In genomic region chr1:73830486-73831132, GRCm38 (mm10) we compare ENCODE assay signal across 15 mouse cellular contexts.
DNase-seq lines count a peak whose midpoint lies in the region; ATAC-seq lines count a peak whose summit lies in the region.
"Had no signal": no experiment of that assay in that cellular context is flagged by ENCODE, and none has a peak within 500 bp of the region (broad histone marks: within the 10 kb centered on the region; RNA-seq: fewer than 3 reads in every experiment).

No protein-coding gene starts in this region.

- H3K4me3 ChIP-seq in hindbrain, embryonic 10.5 days: no peak overlapping the region
- no peak overlapping the region for H3K4me3 ChIP-seq in hindbrain, embryonic 11.5 days (ENCODE audit: low read depth, low read length)
- no peak overlapping the region for H3K4me3 ChIP-seq in forebrain, embryonic 16.5 days (replicated peaks; ENCODE audit: low read length)
- H3K4me3 ChIP-seq: heart, embryonic 10.5 days; intestine, embryonic 15.5 days had no signal

- no peak for ATAC-seq in hindbrain, embryonic 11.5 days (ENCODE audit: low FRiP score)
- peak; percentile 63 for ATAC-seq in forebrain, embryonic 16.5 days
- ATAC-seq: intestine, embryonic 15.5 days; liver, postnatal 0 days had no signal

- no peak overlapping the region for H3K4me2 ChIP-seq in hindbrain, embryonic 11.5 days (replicated peaks; ENCODE audit: low read depth, low read length)
- H3K4me2 ChIP-seq in forebrain, embryonic 16.5 days (ENCODE audit: low read length): no peak overlapping the region
- H3K4me2 ChIP-seq: intestine, embryonic 15.5 days had no signal

- no peaks in the 10 kb centered on the region for H3K9me3 ChIP-seq in hindbrain, embryonic 10.5 days
- no peaks in the 10 kb centered on the region for H3K9me3 ChIP-seq in hindbrain, embryonic 11.5 days (ENCODE audit: control insufficient read depth, low read length)
- H3K9me3 ChIP-seq in forebrain, embryonic 16.5 days (ENCODE audit: control insufficient read depth, low read length): no peaks in the 10 kb centered on the region
- H3K9me3 ChIP-seq: heart, embryonic 10.5 days; intestine, embryonic 15.5 days had no signal

- no peaks in the 10 kb centered on the region for H3K36me3 ChIP-seq in hindbrain, embryonic 10.5 days
- no peaks in the 10 kb centered on the region for H3K36me3 ChIP-seq in hindbrain, embryonic 11.5 days (ENCODE audit: control insufficient read depth, insufficient read depth, low read length)
- H3K36me3 ChIP-seq in forebrain, embryonic 16.5 days (ENCODE audit: control insufficient read depth, insufficient read depth): no peaks in the 10 kb centered on the region
- H3K36me3 ChIP-seq: heart, embryonic 10.5 days; intestine, embryonic 15.5 days had no signal

- WGBS in hindbrain, embryonic 10.5 days: 76% methylated on average over 9 of the region's 9 CpGs
- WGBS in hindbrain, embryonic 11.5 days: 79% methylated on average over 9 of the region's 9 CpGs
- WGBS in forebrain, embryonic 16.5 days: 23% methylated on average over 9 of the region's 9 CpGs

- no peak overlapping the region for H3K9ac ChIP-seq in hindbrain, embryonic 11.5 days (ENCODE audit: low read depth, low read length)
- 0 out of 2 replicates have a peak overlapping the region, but pooled peaks have one; percentile 16 for H3K9ac ChIP-seq in forebrain, embryonic 16.5 days (replicated peaks; ENCODE audit: low read depth, low read length)
- H3K9ac ChIP-seq: intestine, embryonic 15.5 days; liver, postnatal 0 days had no signal

- no peak for DNase-seq in hindbrain, embryonic 10.5 days (ENCODE audit: low spot score)
- no peak for DNase-seq in hindbrain, embryonic 11.5 days (ENCODE audit: low spot score)
- peak; percentile 34 to 37 for DNase-seq in right cerebral cortex, postnatal 10 days (ENCODE audit: low spot score in 2 of 2)
- DNase-seq in right cerebral cortex, postnatal 36 days (ENCODE audit: low spot score in 2 of 2): no peak
- DNase-seq in lung, postnatal 25 days (ENCODE audit: low spot score): no peak
- no peak for DNase-seq in kidney, adult 9 months
- DNase-seq: gastrocnemius, postnatal 36 days; heart, postnatal 14 days; liver, postnatal 0 days; lung, postnatal 36 days; right cerebral cortex, postnatal 25 days had no signal

- H3K4me1 ChIP-seq in hindbrain, embryonic 10.5 days (replicated peaks): peaks cover 29% of the 10 kb centered on the region
- H3K4me1 ChIP-seq in hindbrain, embryonic 11.5 days (replicated peaks; ENCODE audit: control insufficient read depth, insufficient read depth, low read length): no peaks in the 10 kb centered on the region
- H3K4me1 ChIP-seq in forebrain, embryonic 16.5 days (replicated peaks; ENCODE audit: control insufficient read depth, insufficient read depth, low read length): peaks cover 11% of the 10 kb centered on the region

- peak overlapping the region; percentile 25; the same call in 1 of the 2 replicates for H3K27ac ChIP-seq in hindbrain, embryonic 10.5 days
- no peak overlapping the region for H3K27ac ChIP-seq in hindbrain, embryonic 11.5 days (ENCODE audit: low read depth, low read length)
- no peak overlapping the region for H3K27ac ChIP-seq in forebrain, embryonic 16.5 days (ENCODE audit: low read length)
- H3K27ac ChIP-seq: heart, embryonic 10.5 days; intestine, embryonic 15.5 days; kidney, postnatal 0 days had no signal

- H3K27me3 ChIP-seq in hindbrain, embryonic 10.5 days (ENCODE audit: insufficient read depth, poor library complexity, severe bottlenecking): 0 out of 2 replicates have a peak, but pooled peaks cover 7% of the 10 kb centered on the region
- H3K27me3 ChIP-seq in hindbrain, embryonic 11.5 days (ENCODE audit: control insufficient read depth, insufficient read depth, low read length): no peaks in the 10 kb centered on the region
- H3K27me3 ChIP-seq in forebrain, embryonic 16.5 days (replicated peaks; ENCODE audit: control insufficient read depth, insufficient read depth, low read length): no peaks in the 10 kb centered on the region
- H3K27me3 ChIP-seq: intestine, embryonic 15.5 days had no signal

Comparison
In these comparisons a context has a peak if more than half of its experiments do, and no peak if none do; other contexts are left out.
1. DNase-seq: peak in right cerebral cortex, postnatal 10 days (2 of 2); none in hindbrain, embryonic 10.5 days (single experiment), hindbrain, embryonic 11.5 days (single experiment), right cerebral cortex, postnatal 36 days (0 of 2), lung, postnatal 25 days (single experiment) and kidney, adult 9 months (single experiment).